Mouse (Mus musculus) NIH3T3 (cell line): ENCODE data around the gene Eif4g3.
A peak's percentile ranks its signal among the peaks of the same experiment; 100 is the strongest.
"Not testable (repeated sequence)": the region's sequence is repeated elsewhere in the genome, so short reads cannot be mapped to it uniquely, and the experiment has no call there.

Experiments
- DNase-seq: peaks from one replicate; pipeline ENCODE4 v3.0.0-alpha.2; 2012; ENCODE audit warnings: low read depth

Gene Eif4g3

GRCm38 (mm10) chr4:137992890-137993289 is at the start of gene Eif4g3:
Gene Eif4g3, plus strand, starts transcription at chr4:137993022.
- DNase-seq, result no peak

- no peak for DNase-seq
Observed at GRCm38 (mm10) chr4:137943540-137943939, 49.3 kb upstream of the Eif4g3 start.

GRCm38 (mm10) chr4:137945376-137945775 is 47.4 kb upstream of the Eif4g3 start:
- DNase-seq, result peak; percentile 29

GRCm38 (mm10) chr4:137946419-137946818 is 46.4 kb upstream of the Eif4g3 start:
- no peak for DNase-seq

GRCm38 (mm10) chr4:137952840-137953239 is 40.0 kb upstream of the Eif4g3 start:
- peak; percentile 78 for DNase-seq

GRCm38 (mm10) chr4:137954184-137954583 is 38.6 kb upstream of the Eif4g3 start:
- no peak for DNase-seq

GRCm38 (mm10) chr4:137954926-137955396 is 37.9 kb upstream of the Eif4g3 start:
- DNase-seq, result peak; percentile 88

GRCm38 (mm10) chr4:137956260-137956659 is 36.6 kb upstream of the Eif4g3 start:
- DNase-seq, result no peak

- peak; percentile 9 for DNase-seq
Observed at GRCm38 (mm10) chr4:137959889-137960665, 32.7 kb upstream of the Eif4g3 start.

- no peak for DNase-seq
Observed at GRCm38 (mm10) chr4:137960757-137961156, 32.1 kb upstream of the Eif4g3 start.

- DNase-seq, result no peak
Observed at GRCm38 (mm10) chr4:137962643-137963350, 30.0 kb upstream of the Eif4g3 start.

GRCm38 (mm10) chr4:137963431-137963830 is 29.4 kb upstream of the Eif4g3 start:
- no peak for DNase-seq

GRCm38 (mm10) chr4:137963881-137964584 is 28.8 kb upstream of the Eif4g3 start:
- peak; percentile 69 for DNase-seq

- no peak for DNase-seq
Observed at GRCm38 (mm10) chr4:137964585-137964930, 28.3 kb upstream of the Eif4g3 start.

- peak; percentile 84 for DNase-seq
Observed at GRCm38 (mm10) chr4:137968203-137968602, 24.6 kb upstream of the Eif4g3 start.

GRCm38 (mm10) chr4:137970623-137971199 is 22.1 kb upstream of the Eif4g3 start:
- not testable (repeated sequence) for DNase-seq

GRCm38 (mm10) chr4:137974856-137975432 is 17.9 kb upstream of the Eif4g3 start:
- DNase-seq, result not testable (repeated sequence)

- not testable (repeated sequence) for DNase-seq
Observed at GRCm38 (mm10) chr4:137979066-137979644, 13.7 kb upstream of the Eif4g3 start.

GRCm38 (mm10) chr4:137982869-137983268 is 10.0 kb upstream of the Eif4g3 start:
- peak; percentile 63 for DNase-seq

GRCm38 (mm10) chr4:137984212-137984611 is 8.6 kb upstream of the Eif4g3 start:
- DNase-seq, result peak; percentile 17

GRCm38 (mm10) chr4:137984746-137985145 is 8.1 kb upstream of the Eif4g3 start:
- DNase-seq, result no peak
